Mouse (Mus musculus) cerebellum, adult 2 months (tissue): ENCODE measurements at regions not wholly inside any gene's neighbourhood (a gene's known extent, or its start where the extent isn't known, plus 50 kb on each side); places are given as distances from the start of the nearest gene placed in this dataset.

Source experiments
- CTCF ChIP-seq: fragments of 200-500 bp; IDR thresholded peaks from 2 replicates; pipeline ENCODE4 v1.5.1; 2011; ENCODE audit warnings: low read depth, mild to moderate bottlenecking, control low read depth, low read length, moderate library complexity, borderline replicate concordance; ENCODE audit not compliant: insufficient read depth
- POLR2A ChIP-seq: fragments of 200-500 bp; IDR thresholded peaks from 2 replicates; pipeline ENCODE4 v1.6.1; 2011; ENCODE audit warnings: low read length, control low read depth, borderline replicate concordance; ENCODE audit not compliant: insufficient read depth

DNA sequence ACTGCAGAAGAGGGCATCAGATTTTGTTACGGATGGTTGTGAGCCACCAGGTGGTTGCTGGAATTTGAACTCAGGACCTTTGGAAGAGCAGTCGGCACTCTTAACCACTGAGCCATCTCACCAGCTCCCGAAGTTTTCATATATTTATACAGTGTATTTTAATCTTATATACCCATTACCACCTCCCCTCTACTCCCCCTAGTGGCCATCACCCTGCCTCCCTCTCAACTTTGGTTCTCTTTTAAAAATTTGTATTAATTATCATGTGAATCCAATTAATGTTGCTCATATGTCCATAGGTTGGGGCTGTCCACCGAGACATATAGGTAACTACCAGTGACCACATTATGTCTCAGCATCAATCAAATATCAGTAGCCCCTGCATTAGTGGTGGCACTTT, 142.0 kb downstream of the Tmem161b start:
- TF ChIP-seq CTCF, result no peak
- no peak for TF ChIP-seq POLR2A
